Mouse (Mus musculus) megakaryocyte, adult 5-6 weeks (primary cell): ENCODE results near the gene Ppa1. TPM values are rescaled to one million over a fixed set of nuclear protein-coding genes. Genes with fewer than 3 reads are reported as not detected.

Source experiments
- ATAC-seq: 2 replicates; pipeline ENCODE4 v1.8.0; 2016; ENCODE audit warnings: mild to moderate bottlenecking, inconsistent platforms; ENCODE audit not compliant: poor library complexity, severe bottlenecking
- total RNA-seq, 2 experiments: library from RNA; stranded (forward) in 1 of 2; stranded (reverse) in 1 of 2; fragments of 153-499, 151-499 nt in 1 of 2; fragments of 221-1000, 200-1000 nt in 1 of 2; gene quantifications; 2 replicates each; pipeline versions ENCODE4 v1.2.3 to v1.2.4; 2015 to 2017

Gene Ppa1
- total RNA-seq, 2 experiments from 2014 or later: 14.1 to 30.9 TPM

DNA sequence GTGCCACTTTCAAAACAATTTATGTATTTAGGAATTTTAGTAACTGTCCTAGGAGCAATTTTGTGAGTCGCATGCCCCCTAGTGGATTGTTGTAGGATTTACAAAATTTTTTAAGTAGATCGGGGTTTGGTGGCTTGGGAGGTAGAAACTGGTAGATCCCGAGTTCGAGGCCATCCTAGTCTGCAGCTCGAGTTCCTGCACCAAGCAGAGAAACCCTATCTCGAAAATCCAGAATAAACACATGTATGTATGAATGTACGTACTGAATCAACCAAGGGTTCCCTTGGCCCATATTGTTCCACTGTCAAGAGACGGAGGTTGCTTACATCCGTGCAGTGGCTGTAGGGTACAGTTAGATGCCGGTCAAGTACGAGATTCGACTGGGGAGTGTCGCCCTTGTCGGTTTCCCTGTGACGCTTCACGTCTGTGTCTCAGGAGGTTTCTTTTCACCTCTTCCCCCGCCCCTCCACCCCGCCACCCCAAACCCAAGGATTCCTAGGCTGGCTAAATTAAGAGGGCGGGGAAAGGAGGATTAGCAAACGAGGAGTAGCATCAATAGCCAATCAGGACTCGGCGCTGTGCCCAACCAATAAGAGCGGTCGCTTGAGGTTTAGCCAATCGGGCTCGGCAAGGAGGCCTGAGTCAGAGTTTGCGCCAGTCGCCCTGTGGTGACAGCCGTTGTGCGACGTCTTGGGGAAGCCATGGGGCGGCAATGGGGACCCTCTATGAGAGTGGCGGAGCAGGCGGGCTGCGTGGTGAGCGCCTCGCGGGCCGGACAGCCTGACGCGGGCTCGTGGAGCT lies 46.7 kb downstream of the Ppa1 start, which contains the start of gene Tysnd1:
Tysnd1 (plus strand) TSS at position 645 of the 801 bp plus-strand sequence.
- peak; percentile 98 for ATAC-seq

DNA sequence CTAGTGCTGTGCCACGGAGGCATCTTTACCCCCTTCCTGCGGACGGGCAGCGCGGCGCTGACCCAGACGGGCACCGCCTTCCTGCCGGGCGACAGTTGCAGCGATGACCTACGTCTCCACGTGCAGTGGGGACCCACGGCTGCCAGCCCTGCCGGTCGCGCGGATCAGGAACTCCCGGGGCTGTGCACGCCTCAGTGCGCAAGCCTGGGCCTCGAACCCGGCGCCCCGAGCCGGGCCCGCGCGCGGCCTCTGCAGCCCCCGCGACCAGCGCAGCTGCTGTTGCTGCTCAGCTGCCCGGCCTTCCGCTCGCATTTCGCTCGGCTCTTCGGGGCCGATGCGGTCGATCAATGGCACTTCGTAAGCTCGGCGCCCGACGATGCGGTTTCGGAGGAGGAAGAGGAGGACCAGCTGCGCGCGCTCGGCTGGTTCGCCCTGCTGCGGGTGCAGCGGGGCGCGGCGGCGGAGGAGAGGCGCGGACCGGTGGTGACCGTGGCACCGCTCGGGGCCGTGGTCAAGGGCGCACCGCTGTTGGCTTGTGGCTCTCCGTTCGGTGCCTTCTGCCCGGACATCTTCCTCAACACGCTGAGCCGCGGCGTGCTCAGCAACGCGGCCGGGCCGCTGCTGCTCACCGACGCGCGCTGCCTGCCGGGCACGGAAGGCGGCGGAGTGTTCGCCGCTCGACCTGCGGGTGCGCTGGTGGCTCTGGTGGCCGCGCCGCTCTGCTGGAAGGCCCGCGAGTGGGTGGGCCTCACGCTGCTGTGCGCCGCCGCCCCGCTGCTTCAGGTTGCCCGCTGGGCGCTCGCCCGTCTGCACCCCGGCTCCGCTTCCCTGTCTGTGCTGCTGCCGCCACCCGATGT lies 47.6 kb downstream of the Ppa1 start:
- peak; percentile 28 for ATAC-seq

GRCm38 (mm10) chr10:61696560-61696823 lies 48.1 kb downstream of the Ppa1 start:
- no peak for ATAC-seq

DNA sequence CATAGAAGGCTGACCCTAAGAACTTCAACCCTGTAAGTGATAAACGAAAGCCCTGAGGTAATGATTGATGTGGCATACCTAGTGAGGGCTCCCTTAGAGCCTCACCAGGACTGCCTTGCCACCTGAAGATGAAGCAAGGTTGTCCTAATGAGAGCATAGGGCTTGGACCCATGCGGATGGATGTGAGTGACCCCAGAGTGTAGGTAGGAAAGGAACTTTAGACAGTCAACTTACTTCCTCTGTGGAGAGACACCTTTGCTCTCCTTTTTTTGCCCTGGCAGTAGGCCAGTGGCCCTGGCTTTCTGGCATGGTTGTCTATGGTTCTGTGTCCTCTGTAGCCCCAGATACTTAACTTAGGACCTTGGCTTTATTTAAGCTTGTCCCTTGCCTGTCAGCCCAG lies 48.7 kb downstream of the Ppa1 start:
- no peak for ATAC-seq

GRCm38 (mm10) chr10:61704663-61705062 lies 56.3 kb downstream of the Ppa1 start:
- ATAC-seq: no peak

- ATAC-seq: peak; percentile 40; the same call in 1 of the 2 replicates
Observed at GRCm38 (mm10) chr10:61706412-61707375, 58.3 kb downstream of the Ppa1 start.

- ATAC-seq: no peak
Observed at GRCm38 (mm10) chr10:61713601-61714000, 65.2 kb downstream of the Ppa1 start.

DNA sequence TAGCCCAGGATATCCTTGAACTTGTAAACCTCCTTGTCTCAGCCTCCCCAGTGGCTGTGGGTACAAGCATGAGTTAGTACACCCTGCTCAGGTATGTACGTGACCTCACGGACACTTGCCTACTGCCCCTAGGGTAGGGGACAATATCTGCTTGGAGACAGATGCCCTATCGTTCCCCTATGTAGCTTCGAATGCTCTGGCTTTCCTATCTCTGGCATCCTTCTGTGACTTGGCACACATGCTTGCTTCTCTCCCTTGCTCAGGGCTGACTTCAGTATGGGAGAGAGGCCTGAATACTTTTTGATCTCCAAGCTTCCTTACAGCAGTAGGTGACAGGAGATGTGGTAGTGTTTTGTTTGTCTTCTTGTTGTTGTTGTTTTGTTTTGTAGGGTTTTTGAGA lies 65.8 kb downstream of the Ppa1 start:
- no peak for ATAC-seq

- ATAC-seq: peak; percentile 88
Observed at GRCm38 (mm10) chr10:61714771-61715461, 66.6 kb downstream of the Ppa1 start, which contains the start of gene Aifm2. Gene Aifm2 (plus strand): TSS chr10:61715263.

DNA sequence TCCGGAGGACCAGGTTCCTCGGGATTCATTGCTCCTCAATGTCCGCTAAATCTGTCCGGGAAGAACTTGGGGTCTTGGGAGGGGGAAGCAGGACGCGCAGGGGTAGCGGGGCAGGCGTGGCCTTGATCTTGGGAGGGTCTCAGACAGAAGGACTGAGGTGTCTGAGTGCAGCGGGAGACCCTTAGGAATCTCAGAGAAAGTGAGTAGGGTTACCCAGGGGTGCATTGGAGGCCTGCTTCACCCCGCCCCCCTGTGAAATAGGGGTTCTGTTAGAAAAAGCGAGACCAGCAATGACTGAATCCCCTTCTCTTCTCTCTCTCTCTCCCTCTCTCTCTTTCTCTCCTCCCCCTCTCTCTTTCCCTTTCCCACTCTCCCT lies 67.1 kb downstream of the Ppa1 start:
- ATAC-seq: no peak

DNA sequence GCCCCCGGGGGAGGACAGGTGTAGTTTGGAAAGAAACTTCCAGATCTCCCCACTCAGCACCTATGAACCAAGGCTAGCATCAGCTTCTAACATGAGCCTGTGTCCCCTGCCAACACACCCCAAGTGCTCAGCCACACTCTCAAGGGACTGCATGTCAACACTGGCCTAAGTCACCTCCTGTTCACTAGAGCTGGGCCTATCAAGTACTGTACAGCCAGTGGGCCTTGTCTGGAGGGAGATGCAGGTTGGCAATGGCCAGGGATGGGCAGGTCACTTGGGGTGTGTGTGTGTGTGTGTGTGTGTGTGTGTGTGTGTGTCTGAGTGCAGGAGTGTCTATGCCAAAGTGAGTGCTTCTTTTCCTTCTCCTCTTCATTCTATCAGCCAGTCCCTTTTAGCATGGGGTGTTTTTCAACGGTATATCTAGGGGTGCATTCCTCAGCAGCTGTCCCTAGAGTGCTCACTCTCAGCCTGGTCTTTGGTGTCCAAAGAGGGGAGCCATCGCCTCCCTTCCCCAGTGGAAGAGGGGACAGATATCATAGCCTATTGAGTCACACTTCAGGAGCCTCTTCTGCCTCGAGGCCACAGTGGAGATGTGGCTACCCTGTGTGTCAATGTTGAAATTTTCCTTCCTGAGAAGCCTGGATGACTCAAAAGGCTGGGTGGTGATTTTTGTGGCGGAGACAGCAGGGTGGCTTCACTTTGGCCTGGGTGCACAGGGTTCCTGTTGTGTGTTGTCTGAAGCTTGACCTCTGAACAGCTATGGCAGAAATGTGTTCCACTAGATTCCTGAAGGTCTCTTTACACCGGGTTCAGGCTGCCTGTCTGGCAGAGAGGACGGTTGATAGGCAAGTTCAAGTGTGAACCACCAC lies 67.9 kb downstream of the Ppa1 start:
- ATAC-seq: peak; percentile 48

- no peak for ATAC-seq
Observed at GRCm38 (mm10) chr10:61717406-61718296, 69.3 kb downstream of the Ppa1 start.

GRCm38 (mm10) chr10:61720331-61720730 lies 72.0 kb downstream of the Ppa1 start:
- ATAC-seq: no peak

GRCm38 (mm10) chr10:61722215-61722614 lies 73.9 kb downstream of the Ppa1 start:
- ATAC-seq: no peak

DNA sequence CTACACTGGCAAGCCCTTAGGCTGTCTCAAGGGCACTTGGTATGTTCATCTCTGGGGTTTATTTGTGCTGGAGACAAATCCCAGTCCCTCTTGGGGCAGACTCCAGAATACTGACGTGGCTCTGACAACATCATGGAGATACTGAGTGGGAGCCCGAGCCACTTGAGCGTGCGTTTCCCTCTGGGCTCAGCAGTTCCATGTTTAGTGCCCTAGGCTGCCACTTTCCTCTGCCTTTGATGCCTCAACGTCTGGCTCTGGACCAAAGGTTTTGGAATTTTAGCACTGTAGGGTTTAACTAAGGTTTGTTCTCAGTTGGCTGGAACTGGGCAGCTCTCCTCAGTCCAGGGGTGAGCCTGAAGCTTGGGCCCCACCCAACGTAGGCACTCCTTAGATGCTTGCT lies 74.9 kb downstream of the Ppa1 start:
- ATAC-seq: no peak
